Mouse (Mus musculus) erythroblast, embryonic 14.5 days (primary cell): Measurements from ENCODE around the gene Gm9903.

Experiments
- GATA1 ChIP-seq: IDR thresholded peaks from 2 replicates; pipeline ENCODE4 v1.6.1; 2012; ENCODE audit warnings: low read length, inconsistent platforms, mixed read lengths
- TAL1 ChIP-seq: IDR thresholded peaks from 3 replicates; pipeline ENCODE4 v1.6.1; 2012; ENCODE audit warnings: low read length, inconsistent platforms, mixed read lengths

GRCm38 (mm10) chr5:33611795-33612194, 17.9 kb upstream of the Gm9903 start:
- TF ChIP-seq TAL1 = no peak
- TF ChIP-seq GATA1 = no peak
